Mouse (Mus musculus): ENCODE measurements around the gene Nphp4. TPM values are rescaled to one million over a fixed set of nuclear protein-coding genes. Genes with fewer than 3 reads are reported as not detected.

The Nphp4 gene
- total and polyA plus RNA-seq, 2 experiments from 2014 or later: 3.5 to 6.5 TPM

- H3K9ac ChIP-seq: no peak overlapping the region
- peak; percentile 57 for TF ChIP-seq CTCF (IDR thresholded peaks at IDR 0.05; ENCODE audit: low read depth)
- no peak overlapping the region for H3K4me2 ChIP-seq (ENCODE audit: low read depth)
- DNase-seq: no peak
- H3K4me1 ChIP-seq (ENCODE audit: insufficient read depth): no peaks in the 10 kb centered on the region
- no peaks in the 10 kb centered on the region for H3K36me3 ChIP-seq (ENCODE audit: insufficient read depth)
- H3K27ac ChIP-seq (ENCODE audit: low read depth, low read length): no peak overlapping the region
- no peaks in the 10 kb centered on the region for H3K27me3 ChIP-seq (ENCODE audit: insufficient read depth, low read length)
- WGBS: 35% methylated on average over 9 of the region's 9 CpGs
- H3K4me3 ChIP-seq (ENCODE audit: low read depth, low read length): no peak overlapping the region
- ATAC-seq: no peak
- no peaks in the 10 kb centered on the region for H3K9me3 ChIP-seq (ENCODE audit: low read length)
These were observed 64.7 kb downstream of the Nphp4 start for GRCm38 (mm10) chr4:152541172-152541571.

- whole genome bisulfite sequencing: 95% methylated on average over 11 of the region's 11 CpGs
- no peaks in the 10 kb centered on the region for H3K27me3 ChIP-seq (ENCODE audit: insufficient read depth, low read length)
- H3K4me2 ChIP-seq (ENCODE audit: low read depth): no peak overlapping the region
- peak; percentile 39 for TF ChIP-seq CTCF (IDR thresholded peaks at IDR 0.05; ENCODE audit: low read depth)
- H3K27ac ChIP-seq (ENCODE audit: low read depth, low read length): no peak overlapping the region
- ATAC-seq (no peak), DNase-seq (no peak)
- no peak overlapping the region for H3K4me3 ChIP-seq (ENCODE audit: low read depth, low read length)
- no peaks in the 10 kb centered on the region for H3K36me3 ChIP-seq (ENCODE audit: insufficient read depth)
- no peaks in the 10 kb centered on the region for H3K9me3 ChIP-seq (ENCODE audit: low read length)
- no peaks in the 10 kb centered on the region for H3K4me1 ChIP-seq (ENCODE audit: insufficient read depth)
- H3K9ac ChIP-seq: no peak overlapping the region
These were observed 65.9 kb downstream of the Nphp4 start for GRCm38 (mm10) chr4:152542447-152542846.

GRCm38 (mm10) chr4:152546481-152546880 lies 70.0 kb downstream of the Nphp4 start:
- no peak overlapping the region for H3K4me3 ChIP-seq (ENCODE audit: low read depth, low read length)
- WGBS: 56% methylated on average over 8 of the region's 8 CpGs
- no peak for ATAC-seq

GRCm38 (mm10) chr4:152547886-152548663 lies 71.6 kb downstream of the Nphp4 start:
- H3K4me1 ChIP-seq (ENCODE audit: insufficient read depth): no peaks in the 10 kb centered on the region
- H3K9me3 ChIP-seq (ENCODE audit: low read length): no peaks in the 10 kb centered on the region
- WGBS: 29% methylated on average over 37 of the region's 37 CpGs
- H3K4me2 ChIP-seq (ENCODE audit: low read depth): peak overlapping the region; percentile 33
- H3K36me3 ChIP-seq (ENCODE audit: insufficient read depth): no peaks in the 10 kb centered on the region
- no peak overlapping the region for H3K4me3 ChIP-seq (ENCODE audit: low read depth, low read length)
- no peak for TF ChIP-seq CTCF (IDR thresholded peaks at IDR 0.05; ENCODE audit: low read depth)
- H3K27me3 ChIP-seq (ENCODE audit: insufficient read depth, low read length): no peaks in the 10 kb centered on the region
- DNase-seq: peak; percentile 47
- H3K9ac ChIP-seq: no peak overlapping the region
- peak; percentile 67 for ATAC-seq
- H3K27ac ChIP-seq (ENCODE audit: low read depth, low read length): no peak overlapping the region

More at GRCm38 (mm10) chr4:152546481-152546880, 70.0 kb downstream of the Nphp4 start:
- H3K9ac ChIP-seq: no peak overlapping the region
- no peaks in the 10 kb centered on the region for H3K36me3 ChIP-seq (ENCODE audit: insufficient read depth)
- TF ChIP-seq CTCF (IDR thresholded peaks at IDR 0.05; ENCODE audit: low read depth): peak; percentile 40; the same call in 1 of the 2 replicates
- no peak overlapping the region for H3K27ac ChIP-seq (ENCODE audit: low read depth, low read length)
- H3K27me3 ChIP-seq (ENCODE audit: insufficient read depth, low read length): no peaks in the 10 kb centered on the region
- no peak overlapping the region for H3K4me2 ChIP-seq (ENCODE audit: low read depth)
- no peaks in the 10 kb centered on the region for H3K4me1 ChIP-seq (ENCODE audit: insufficient read depth)
- H3K9me3 ChIP-seq (ENCODE audit: low read length): no peaks in the 10 kb centered on the region
- DNase-seq: no peak

GRCm38 (mm10) chr4:152549507-152550202 lies 73.1 kb downstream of the Nphp4 start:
- no peak for ATAC-seq
- no peak for TF ChIP-seq CTCF (IDR thresholded peaks at IDR 0.05; ENCODE audit: low read depth)
- H3K9ac ChIP-seq: no peak overlapping the region
- 82% methylated on average over 18 of the region's 18 CpGs for WGBS
- H3K27me3 ChIP-seq (ENCODE audit: insufficient read depth, low read length): no peaks in the 10 kb centered on the region
- no peaks in the 10 kb centered on the region for H3K36me3 ChIP-seq (ENCODE audit: insufficient read depth)
- H3K4me3 ChIP-seq (ENCODE audit: low read depth, low read length): no peak overlapping the region
- no peak overlapping the region for H3K27ac ChIP-seq (ENCODE audit: low read depth, low read length)
- no peak for DNase-seq
- no peaks in the 10 kb centered on the region for H3K4me1 ChIP-seq (ENCODE audit: insufficient read depth)
- no peaks in the 10 kb centered on the region for H3K9me3 ChIP-seq (ENCODE audit: low read length)
- H3K4me2 ChIP-seq (ENCODE audit: low read depth): no peak overlapping the region

- no peak overlapping the region for H3K4me3 ChIP-seq (ENCODE audit: low read depth, low read length)
- WGBS: 93% methylated on average over 6 of the region's 6 CpGs
- no peak for ATAC-seq
These were observed 73.7 kb downstream of the Nphp4 start for GRCm38 (mm10) chr4:152550203-152550549.

More at GRCm38 (mm10) chr4:152550203-152550549, 73.7 kb downstream of the Nphp4 start:
- H3K9me3 ChIP-seq (ENCODE audit: low read length): no peaks in the 10 kb centered on the region
- no peak for DNase-seq
- no peaks in the 10 kb centered on the region for H3K27me3 ChIP-seq (ENCODE audit: insufficient read depth, low read length)
- no peak overlapping the region for H3K27ac ChIP-seq (ENCODE audit: low read depth, low read length)
- no peak overlapping the region for H3K4me2 ChIP-seq (ENCODE audit: low read depth)
- no peaks in the 10 kb centered on the region for H3K36me3 ChIP-seq (ENCODE audit: insufficient read depth)
- TF ChIP-seq CTCF (IDR thresholded peaks at IDR 0.05; ENCODE audit: low read depth): no peak
- H3K4me1 ChIP-seq (ENCODE audit: insufficient read depth): no peaks in the 10 kb centered on the region
- no peak overlapping the region for H3K9ac ChIP-seq

Data from forebrain, postnatal 0 days (tissue).